In genomic region chr4:122835530-122836402, GRCm38 (mm10) we compare ENCODE assay signal across 8 mouse cellular contexts. TPM values are rescaled to one million over a fixed set of nuclear protein-coding genes. Genes with fewer than 3 reads are reported as not detected.
A peak's percentile ranks its signal among the peaks of the same experiment; 100 is the strongest.
DNase-seq lines count a peak whose midpoint lies in the region; ATAC-seq and TF ChIP-seq lines count a peak whose summit lies in the region.

Ppt1 (plus strand) TSS chr4:122836242.

- TF ChIP-seq CTCF in ES-Bruce4 (IDR thresholded peaks at IDR 0.05; ENCODE audit: low read depth, low read length), result no peak

- TF ChIP-seq EP300 in ES-Bruce4 (IDR thresholded peaks at IDR 0.05; ENCODE audit: insufficient read depth, low read depth, low read length), result no peak

- intact Hi-C loops in heart, postnatal 14 days (cut with DNase I), result loop anchor here (2.0 kb wide), 1 partner anchor 21 kb away; no protein-coding TSS in a partner anchor

- 3% methylated on average over 31 of the region's 31 CpGs for WGBS in forebrain, embryonic 14.5 days
- 3% methylated on average over 31 of the region's 31 CpGs for WGBS in neural tube, embryonic 15.5 days

- H3K27me3 ChIP-seq in ES-Bruce4 (ENCODE audit: control insufficient read depth, insufficient read depth, low read length, poor library complexity, severe bottlenecking), result no peaks in the 10 kb centered on the region
- H3K27me3 ChIP-seq in forebrain, embryonic 14.5 days (replicated peaks; ENCODE audit: control insufficient read depth, insufficient read depth, low read length), result no peaks in the 10 kb centered on the region
- no peaks in the 10 kb centered on the region for H3K27me3 ChIP-seq in neural tube, embryonic 15.5 days (replicated peaks)

- peak within 1 kb of the TSS; percentile 71 for H3K4me3 ChIP-seq in ES-Bruce4 (ENCODE audit: low read depth, low read length)
- H3K4me3 ChIP-seq in forebrain, embryonic 14.5 days (ENCODE audit: low read depth, low read length), result peak within 1 kb of the TSS; percentile 59
- H3K4me3 ChIP-seq in neural tube, embryonic 15.5 days (replicated peaks), result peak within 1 kb of the TSS; percentile 57

- H3K9me3 ChIP-seq in ES-Bruce4 (replicated peaks; ENCODE audit: control insufficient read depth, insufficient read depth, low read length, poor library complexity, severe bottlenecking), result no peaks in the 10 kb centered on the region
- no peaks in the 10 kb centered on the region for H3K9me3 ChIP-seq in forebrain, embryonic 14.5 days (replicated peaks; ENCODE audit: control insufficient read depth, low read length)
- no peaks in the 10 kb centered on the region for H3K9me3 ChIP-seq in neural tube, embryonic 15.5 days (replicated peaks)

- H3K27ac ChIP-seq in ES-Bruce4 (ENCODE audit: insufficient read depth, low read length), result no peak within 1 kb of the TSS
- H3K27ac ChIP-seq in forebrain, embryonic 14.5 days (ENCODE audit: low read depth, low read length), result peak within 1 kb of the TSS; percentile 81
- peak within 1 kb of the TSS; percentile 92 for H3K27ac ChIP-seq in neural tube, embryonic 15.5 days (replicated peaks)

- peak within 1 kb of the TSS; percentile 57 for H3K4me2 ChIP-seq in forebrain, embryonic 14.5 days (ENCODE audit: low read length)
- H3K4me2 ChIP-seq in neural tube, embryonic 15.5 days, result peak within 1 kb of the TSS; percentile 71

- peak; percentile 97 for DNase-seq in forebrain, embryonic 14.5 days (ENCODE audit: low spot score)
- peak; percentile 84 to 88 for DNase-seq in heart, postnatal 14 days
- DNase-seq in layer of hippocampus, adult 11-12 months (ENCODE audit: low spot score), result peak; percentile 95
- DNase-seq in lung, adult 18-20 months, result peak; percentile 85 to 88
- peak; percentile 85 for DNase-seq in testis, postnatal 14 days (ENCODE audit: low spot score)

- H3K36me3 ChIP-seq in ES-Bruce4 (ENCODE audit: control insufficient read depth, insufficient read depth, low read length, poor library complexity, severe bottlenecking), result no peaks in the 10 kb centered on the region
- H3K36me3 ChIP-seq in forebrain, embryonic 14.5 days (ENCODE audit: control insufficient read depth, insufficient read depth, low read length), result no peaks in the 10 kb centered on the region
- H3K36me3 ChIP-seq in neural tube, embryonic 15.5 days, result 0 out of 2 replicates have a peak, but pooled peaks cover 3% of the 10 kb centered on the region

- H3K4me1 ChIP-seq in ES-Bruce4 (ENCODE audit: control insufficient read depth, insufficient read depth, low read length), result peaks cover 1% of the 10 kb centered on the region
- peaks cover 21% of the 10 kb centered on the region for H3K4me1 ChIP-seq in forebrain, embryonic 14.5 days (ENCODE audit: control insufficient read depth, insufficient read depth, low read length)
- peaks cover 34% of the 10 kb centered on the region for H3K4me1 ChIP-seq in neural tube, embryonic 15.5 days

- peak; percentile 23 for TF ChIP-seq POLR2A in ES-Bruce4 (IDR thresholded peaks at IDR 0.05; ENCODE audit: insufficient read depth, low read length)

- peak; percentile 84 for ATAC-seq in cerebellum, adult (ENCODE audit: insufficient number of reproducible peaks, low FRiP score, low TSS enrichment)
- peak; percentile 95 for ATAC-seq in forebrain, embryonic 14.5 days
- peak; percentile 94 for ATAC-seq in neural tube, embryonic 15.5 days (ENCODE audit: low FRiP score)

- H3K9ac ChIP-seq in ES-Bruce4 (ENCODE audit: low read depth, poor library complexity, severe bottlenecking), result peak within 1 kb of the TSS; percentile 19
- H3K9ac ChIP-seq in forebrain, embryonic 14.5 days (ENCODE audit: low read length), result peak within 1 kb of the TSS; percentile 76
- H3K9ac ChIP-seq in neural tube, embryonic 15.5 days (replicated peaks), result peak within 1 kb of the TSS; percentile 62

RNA-seq across cellular contexts. Expression of gene Ppt1, which starts in this region (rescaled TPM):
- 19.3 and 19.9 TPM in 2 replicates for polyA plus RNA-seq in ES-Bruce4 (2011; ENCODE audit: insufficient read depth, insufficient read length, low read depth, missing spikeins)
- 54.9 and 63.7 TPM in 2 replicates for polyA plus RNA-seq in forebrain, embryonic 14.5 days (2014; fragmentation: Nextera tagmentation; extraction: Ambion mirVana)
- 10 to 100 TPM; 35.4 to 40.0 TPM for total RNA-seq in heart, postnatal 14 days (2021)
- polyA plus RNA-seq in neural tube, embryonic 15.5 days (2015; fragmentation: Nextera tagmentation; extraction: Ambion mirVana), result 97.0 and 121 TPM in 2 replicates

Comparison
In these comparisons a context has a peak if more than half of its experiments do, and no peak if none do; other contexts are left out.
1. H3K9ac ChIP-seq: peak in every context shown above with its lines; median percentile 76 in forebrain, embryonic 14.5 days; 62 in neural tube, embryonic 15.5 days; 19 in ES-Bruce4.